Mouse (Mus musculus): ENCODE results near the gene L3mbtl1. TPM values are rescaled to one million over a fixed set of nuclear protein-coding genes. Genes with fewer than 3 reads are reported as not detected.
"Not testable (repeated sequence)": the region's sequence is repeated elsewhere in the genome, so short reads cannot be mapped to it uniquely, and the experiment has no call there.

Gene L3mbtl1
- 0.25 and 0.54 TPM in 2 replicates for polyA plus RNA-seq (2014; fragmentation: Nextera tagmentation; extraction: Ambion mirVana)

DNA sequence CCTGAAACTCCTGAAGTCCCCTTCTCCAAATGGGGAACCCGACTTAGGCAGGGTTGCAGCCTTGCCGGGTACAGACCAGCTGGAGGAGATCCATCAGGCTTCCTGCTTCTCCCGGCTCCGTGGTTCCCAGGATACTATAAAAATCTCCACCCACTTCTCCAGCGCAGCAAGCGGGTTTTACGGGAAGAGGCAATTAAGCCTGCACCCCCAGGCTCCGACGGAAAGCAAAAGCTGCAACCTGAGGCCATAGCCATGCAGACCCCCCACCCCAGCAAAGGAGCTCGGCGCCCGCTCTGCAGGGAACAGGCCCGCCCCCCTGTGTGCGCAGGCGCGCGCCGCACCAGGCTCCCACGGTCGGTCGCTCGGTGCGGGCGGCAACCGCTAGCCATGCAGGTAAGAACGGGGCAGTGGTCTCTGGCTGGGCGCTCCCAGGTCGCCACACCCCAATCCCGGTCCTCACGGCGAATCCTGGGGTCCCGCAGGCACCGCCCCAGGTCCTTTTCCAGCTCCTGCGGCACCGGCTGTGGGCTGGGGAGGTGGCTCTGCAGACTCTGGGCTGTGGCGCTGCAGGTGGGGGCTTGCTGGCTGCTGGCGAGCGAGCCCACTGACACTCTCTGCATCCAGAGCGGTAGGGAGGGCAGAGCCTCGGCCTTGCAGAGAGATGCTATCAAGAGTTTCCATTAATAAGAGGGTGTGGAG, at the start of gene L3mbtl1:
TSS of gene L3mbtl1 (plus strand) at position 325 of the 699 bp plus-strand sequence.
- peak within 1 kb of the TSS; percentile 98 for H3K4me2 ChIP-seq (ENCODE audit: low read depth, low read length)
- H3K27ac ChIP-seq (replicated peaks; ENCODE audit: low read depth, low read length): no peak within 1 kb of the TSS
- DNase-seq (ENCODE audit: low spot score) (peak; percentile 17), ATAC-seq (ENCODE audit: low read depth) (peak; percentile 44; the same call in 1 of the 2 replicates)
- no peaks in the 10 kb centered on the region for H3K9me3 ChIP-seq (ENCODE audit: control insufficient read depth, low read length)
- H3K27me3 ChIP-seq (replicated peaks; ENCODE audit: control insufficient read depth, insufficient read depth, low read length): peaks cover 13% of the 10 kb centered on the region
- WGBS: under 1% methylated on average over 27 of the region's 40 CpGs
- H3K4me3 ChIP-seq (ENCODE audit: low read depth, low read length): peak within 1 kb of the TSS; percentile 53
- no peaks in the 10 kb centered on the region; the same call in 1 of the 2 replicates for H3K4me1 ChIP-seq (ENCODE audit: control insufficient read depth, insufficient read depth, low read length)
- peaks cover 21% of the 10 kb centered on the region for H3K36me3 ChIP-seq (ENCODE audit: control insufficient read depth, insufficient read depth, low read length)
- H3K9ac ChIP-seq (ENCODE audit: low read depth, low read length): peak within 1 kb of the TSS; percentile 56

- not testable (repeated sequence) for ATAC-seq (ENCODE audit: low read depth); H3K4me1 ChIP-seq (ENCODE audit: control insufficient read depth, insufficient read depth, low read length); H3K27me3 ChIP-seq (replicated peaks; ENCODE audit: control insufficient read depth, insufficient read depth, low read length); H3K9me3 ChIP-seq (ENCODE audit: control insufficient read depth, low read length); H3K27ac ChIP-seq (replicated peaks; ENCODE audit: low read depth, low read length); H3K9ac ChIP-seq (ENCODE audit: low read depth, low read length); H3K36me3 ChIP-seq (ENCODE audit: control insufficient read depth, insufficient read depth, low read length); DNase-seq (ENCODE audit: low spot score); H3K4me3 ChIP-seq (ENCODE audit: low read depth, low read length); H3K4me2 ChIP-seq (ENCODE audit: low read depth, low read length)
- 90% methylated on average over 15 of the region's 20 CpGs for WGBS
These were observed 44.0 kb upstream of the L3mbtl1 start for GRCm38 (mm10) chr2:162899256-162899655.

- H3K9me3 ChIP-seq (ENCODE audit: control insufficient read depth, low read length): no peaks in the 10 kb centered on the region
- no peaks in the 10 kb centered on the region for H3K36me3 ChIP-seq (ENCODE audit: control insufficient read depth, insufficient read depth, low read length)
- no peak overlapping the region for H3K4me2 ChIP-seq (ENCODE audit: low read depth, low read length)
- H3K27ac ChIP-seq (replicated peaks; ENCODE audit: low read depth, low read length): no peak overlapping the region
- ATAC-seq (ENCODE audit: low read depth) (peak; percentile 18; the same call in 1 of the 2 replicates), DNase-seq (ENCODE audit: low spot score) (no peak)
- H3K27me3 ChIP-seq (replicated peaks; ENCODE audit: control insufficient read depth, insufficient read depth, low read length): no peaks in the 10 kb centered on the region
- no peaks in the 10 kb centered on the region for H3K4me1 ChIP-seq (ENCODE audit: control insufficient read depth, insufficient read depth, low read length)
- 74% methylated on average over 12 of the region's 12 CpGs for WGBS
- no peak overlapping the region for H3K9ac ChIP-seq (ENCODE audit: low read depth, low read length)
- H3K4me3 ChIP-seq (ENCODE audit: low read depth, low read length): no peak overlapping the region
These were observed 43.2 kb upstream of the L3mbtl1 start for GRCm38 (mm10) chr2:162899880-162900589.

- H3K4me3 ChIP-seq (ENCODE audit: low read depth, low read length): no peak overlapping the region
- DNase-seq (ENCODE audit: low spot score) (peak; percentile 32), ATAC-seq (ENCODE audit: low read depth) (peak; percentile 30; the same call in 1 of the 2 replicates)
- H3K9ac ChIP-seq (ENCODE audit: low read depth, low read length): no peak overlapping the region
- H3K36me3 ChIP-seq (ENCODE audit: control insufficient read depth, insufficient read depth, low read length): no peaks in the 10 kb centered on the region
- no peaks in the 10 kb centered on the region for H3K27me3 ChIP-seq (replicated peaks; ENCODE audit: control insufficient read depth, insufficient read depth, low read length)
- no peaks in the 10 kb centered on the region for H3K9me3 ChIP-seq (ENCODE audit: control insufficient read depth, low read length)
- H3K4me1 ChIP-seq (ENCODE audit: control insufficient read depth, insufficient read depth, low read length): no peaks in the 10 kb centered on the region
- no peak overlapping the region for H3K4me2 ChIP-seq (ENCODE audit: low read depth, low read length)
- no peak overlapping the region for H3K27ac ChIP-seq (replicated peaks; ENCODE audit: low read depth, low read length)
- 35% methylated on average over 2 of the region's 2 CpGs for WGBS
These were observed 42.7 kb upstream of the L3mbtl1 start for GRCm38 (mm10) chr2:162900590-162900916.

DNA sequence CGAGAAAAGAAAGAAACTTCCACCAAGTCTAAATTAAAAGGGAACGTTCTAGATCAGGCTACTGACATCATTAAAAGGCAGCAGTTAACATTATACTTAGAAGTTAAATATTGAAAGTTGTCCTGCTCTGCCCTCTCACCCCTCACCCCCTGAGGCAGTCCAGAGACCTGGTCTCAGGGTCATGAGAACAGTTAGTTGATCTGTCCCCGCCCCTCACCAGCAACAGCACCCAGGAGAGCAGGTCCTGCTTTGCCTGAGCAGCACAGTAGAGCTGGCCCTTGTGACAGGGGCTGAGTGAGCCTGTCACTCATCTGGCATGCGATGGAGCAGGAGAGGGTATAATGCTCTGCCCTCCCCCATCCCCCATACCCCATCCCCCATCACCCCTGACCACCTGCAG, 37.4 kb upstream of the L3mbtl1 start:
- ATAC-seq (ENCODE audit: low read depth) (no peak), DNase-seq (ENCODE audit: low spot score) (no peak)
- no peaks in the 10 kb centered on the region for H3K36me3 ChIP-seq (ENCODE audit: control insufficient read depth, insufficient read depth, low read length)
- H3K4me3 ChIP-seq (ENCODE audit: low read depth, low read length): no peak overlapping the region
- no peak overlapping the region for H3K27ac ChIP-seq (replicated peaks; ENCODE audit: low read depth, low read length)
- no peaks in the 10 kb centered on the region for H3K9me3 ChIP-seq (ENCODE audit: control insufficient read depth, low read length)
- no peaks in the 10 kb centered on the region for H3K4me1 ChIP-seq (ENCODE audit: control insufficient read depth, insufficient read depth, low read length)
- H3K27me3 ChIP-seq (replicated peaks; ENCODE audit: control insufficient read depth, insufficient read depth, low read length): 0 out of 2 replicates have a peak, but pooled peaks cover 3% of the 10 kb centered on the region
- no peak overlapping the region for H3K4me2 ChIP-seq (ENCODE audit: low read depth, low read length)
- H3K9ac ChIP-seq (ENCODE audit: low read depth, low read length): no peak overlapping the region
- WGBS: 62% methylated on average over 4 of the region's 4 CpGs

DNA sequence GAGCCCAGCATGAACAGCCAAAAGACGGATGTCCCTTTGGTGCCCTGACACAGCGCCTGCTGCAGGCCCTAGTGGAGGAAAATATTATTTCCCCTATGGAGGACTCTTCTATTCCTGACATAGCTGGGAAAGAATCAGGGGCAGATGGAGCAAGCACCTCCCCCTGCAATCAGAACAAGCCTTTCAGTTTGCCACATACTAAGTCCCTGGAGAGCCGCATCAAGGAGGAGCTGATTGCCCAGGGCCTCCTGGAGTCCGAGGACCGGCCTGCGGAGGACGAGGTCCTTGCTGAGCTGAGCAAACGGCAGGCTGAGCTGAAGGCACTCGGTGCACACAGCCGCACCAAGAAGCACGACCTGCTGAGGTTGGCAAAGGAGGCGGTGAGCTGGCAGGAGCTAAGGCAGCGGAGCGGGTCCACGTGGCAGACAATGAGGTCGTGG, 35.2 kb upstream of the L3mbtl1 start:
- 40% methylated on average over 16 of the region's 16 CpGs for WGBS
- no peak overlapping the region for H3K4me2 ChIP-seq (ENCODE audit: low read depth, low read length)
- 0 out of 2 replicates have a peak, but pooled peaks cover 3% of the 10 kb centered on the region for H3K27me3 ChIP-seq (replicated peaks; ENCODE audit: control insufficient read depth, insufficient read depth, low read length)
- H3K9ac ChIP-seq (ENCODE audit: low read depth, low read length): no peak overlapping the region
- no peak overlapping the region for H3K4me3 ChIP-seq (ENCODE audit: low read depth, low read length)
- DNase-seq (ENCODE audit: low spot score): no peak
- ATAC-seq (ENCODE audit: low read depth): no peak
- H3K4me1 ChIP-seq (ENCODE audit: control insufficient read depth, insufficient read depth, low read length): no peaks in the 10 kb centered on the region
- H3K36me3 ChIP-seq (ENCODE audit: control insufficient read depth, insufficient read depth, low read length): no peaks in the 10 kb centered on the region
- no peaks in the 10 kb centered on the region for H3K9me3 ChIP-seq (ENCODE audit: control insufficient read depth, low read length)
- H3K27ac ChIP-seq (replicated peaks; ENCODE audit: low read depth, low read length): no peak overlapping the region

GRCm38 (mm10) chr2:162914040-162914439, 29.2 kb upstream of the L3mbtl1 start:
- Histone ChIP-seq H3K4me2 (ENCODE audit: low read depth, low read length) (no peak overlapping the region), H3K9ac (ENCODE audit: low read depth, low read length) (no peak overlapping the region), H3K36me3 (ENCODE audit: control insufficient read depth, insufficient read depth, low read length) (no peaks in the 10 kb centered on the region), H3K27ac (replicated peaks; ENCODE audit: low read depth, low read length) (no peak overlapping the region), H3K4me1 (ENCODE audit: control insufficient read depth, insufficient read depth, low read length) (no peaks in the 10 kb centered on the region), H3K9me3 (ENCODE audit: control insufficient read depth, low read length) (0 out of 2 replicates have a peak, but pooled peaks cover 2% of the 10 kb centered on the region), H3K27me3 (replicated peaks; ENCODE audit: control insufficient read depth, insufficient read depth, low read length) (peaks cover 3% of the 10 kb centered on the region; the same call in 1 of the 2 replicates), H3K4me3 (ENCODE audit: low read depth, low read length) (no peak overlapping the region)
- DNase-seq (ENCODE audit: low spot score): no peak
- WGBS: 68% methylated on average over 3 of the region's 3 CpGs
- no peak for ATAC-seq (ENCODE audit: low read depth)

DNA sequence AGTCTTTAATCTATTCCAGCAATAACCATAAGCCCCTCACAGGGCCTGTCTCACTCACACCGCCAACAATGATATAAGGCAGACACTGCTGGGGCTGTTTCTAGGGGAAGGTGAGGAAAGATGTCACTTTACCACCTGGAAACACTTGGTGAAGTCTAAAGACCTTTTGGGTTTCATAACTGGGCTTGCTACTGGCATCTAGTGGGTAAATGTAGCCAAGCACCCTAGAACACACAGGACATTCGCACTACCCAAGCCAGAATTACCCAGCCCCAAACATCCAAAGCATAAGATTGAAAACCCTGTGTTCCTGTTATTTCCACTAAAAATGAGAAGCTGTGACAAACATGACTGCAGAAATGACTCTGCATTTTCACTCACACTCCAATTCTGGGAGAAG, 28.8 kb upstream of the L3mbtl1 start:
- ATAC-seq (ENCODE audit: low read depth) (no peak), DNase-seq (ENCODE audit: low spot score) (no peak)
- H3K4me3 ChIP-seq (ENCODE audit: low read depth, low read length): no peak overlapping the region
- H3K4me2 ChIP-seq (ENCODE audit: low read depth, low read length): no peak overlapping the region
- H3K4me1 ChIP-seq (ENCODE audit: control insufficient read depth, insufficient read depth, low read length): no peaks in the 10 kb centered on the region
- H3K27me3 ChIP-seq (replicated peaks; ENCODE audit: control insufficient read depth, insufficient read depth, low read length): peaks cover 3% of the 10 kb centered on the region; the same call in 1 of the 2 replicates
- 47% methylated on average over 2 of the region's 2 CpGs for WGBS
- no peak overlapping the region for H3K9ac ChIP-seq (ENCODE audit: low read depth, low read length)
- H3K36me3 ChIP-seq (ENCODE audit: control insufficient read depth, insufficient read depth, low read length): no peaks in the 10 kb centered on the region
- H3K27ac ChIP-seq (replicated peaks; ENCODE audit: low read depth, low read length): no peak overlapping the region
- 0 out of 2 replicates have a peak, but pooled peaks cover 2% of the 10 kb centered on the region for H3K9me3 ChIP-seq (ENCODE audit: control insufficient read depth, low read length)
